Mouse (Mus musculus) macrophage (primary cell): ENCODE measurements around the gene Gm6763. TPM values are rescaled to one million over a fixed set of nuclear protein-coding genes. Genes with fewer than 3 reads are reported as not detected.
"Not testable (repeated sequence)": the region's sequence is repeated elsewhere in the genome, so short reads cannot be mapped to it uniquely, and the experiment has no call there.

ENCODE experiments used
- H3K27ac ChIP-seq: fragments of 350-480 bp; formaldehyde crosslinking; 2 replicates; pipeline ENCODE4 v1.9.0; 2021
- H3K36me3 ChIP-seq: fragments of 350-480 bp; formaldehyde crosslinking; 2 replicates; pipeline ENCODE4 v1.9.0; 2021; ENCODE audit errors: inconsistent target
- H3K4me3 ChIP-seq: fragments of 350-480 bp; formaldehyde crosslinking; 2 replicates; pipeline ENCODE4 v1.9.0; 2021; ENCODE audit errors: inconsistent target
- H3K79me2 ChIP-seq: fragments of 350-480 bp; formaldehyde crosslinking; 2 replicates; pipeline ENCODE4 v1.9.0; 2021; ENCODE audit errors: inconsistent target
- WGBS: methylation state at CpG from one replicate; pipeline ENCODE4 v1.1.7; 2026; ENCODE audit warnings: inconsistent platforms; ENCODE audit not compliant: missing documents; 5-methylcytosine and 5-hydroxymethylcytosine counted together
- polyA plus RNA-seq: library from polyadenylated mRNA; stranded (reverse); fragments of 250-400 nt; gene quantifications from 3 replicates; pipeline ENCODE4 v1.2.4, GENCODE M21; 2018; ENCODE audit warnings: inconsistent platforms
- total RNA-seq, 78 experiments: library from RNA; depleted of rRNA; stranded (reverse); fragments of 250-400 nt; gene quantifications; 1 replicate in 9 of 78; 2 replicates in 24 of 78; 3 replicates in 43 of 78; 4 replicates in 2 of 78; pipeline ENCODE4 v1.2.4; 2018; ENCODE audit warnings: inconsistent platforms in 56 of 78

Gene Gm6763
- total RNA-seq (2018; cell fraction: chromatin; rRNA removed): not detected
- not detected for total RNA-seq (2018; cell fraction: cytosol; rRNA removed)
- total RNA-seq (2018; cell fraction: nucleus; rRNA removed): not detected
- polyA plus RNA-seq: not detected in 3 replicates

DNA sequence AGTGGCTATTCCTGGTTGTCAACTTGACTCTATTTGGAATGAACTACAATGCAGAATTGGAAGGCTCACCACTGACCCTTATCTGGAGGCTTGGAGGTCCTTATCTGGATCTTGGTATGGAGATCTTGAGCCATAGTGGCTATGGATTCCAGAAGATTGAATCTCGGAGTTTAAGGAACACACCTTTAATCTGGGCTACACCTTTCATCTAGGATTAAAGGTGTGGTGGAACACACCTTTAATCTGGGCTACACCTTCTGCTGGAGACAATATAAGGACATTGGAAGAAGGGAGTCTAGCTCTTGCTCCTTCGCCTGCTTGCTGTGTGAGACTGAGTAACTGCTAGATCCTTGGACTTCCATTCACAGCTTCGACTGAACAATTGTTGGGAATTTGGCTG is at the start of gene Gm6763:
Gene Gm6763, plus strand, starts transcription at position 301 of the 400 bp plus-strand sequence.
- WGBS: no CpG with 5 or more reads among the region's 3 CpGs
- H3K27ac ChIP-seq, H3K79me2 ChIP-seq, H3K4me3 ChIP-seq, H3K36me3 ChIP-seq: not testable (repeated sequence)

DNA sequence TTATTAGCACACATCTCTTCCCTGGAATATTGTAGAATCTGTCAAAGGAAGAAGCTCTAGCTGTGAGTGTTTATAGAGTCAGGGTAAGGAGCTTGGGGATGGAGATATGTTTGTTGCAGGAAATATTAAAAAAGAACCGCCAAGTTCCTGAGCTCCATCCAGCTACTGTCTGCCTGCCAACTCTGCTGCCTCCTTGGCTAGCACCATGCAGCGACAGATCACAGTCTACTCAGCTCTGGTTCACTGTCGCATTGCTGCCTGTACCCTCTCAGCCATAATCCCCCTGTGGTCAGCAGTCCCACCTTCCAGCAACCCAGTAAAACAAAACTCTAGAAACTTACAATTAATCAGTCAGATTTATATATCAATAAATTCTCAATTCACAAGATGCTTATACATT is 41.3 kb upstream of the Gm6763 start:
- Histone ChIP-seq H3K4me3 (no peak overlapping the region), H3K27ac (no peak overlapping the region), H3K36me3 (no peaks in the 10 kb centered on the region), H3K79me2 (no peaks in the 10 kb centered on the region)
- 80% methylated on average over 3 of the region's 3 CpGs for WGBS

DNA sequence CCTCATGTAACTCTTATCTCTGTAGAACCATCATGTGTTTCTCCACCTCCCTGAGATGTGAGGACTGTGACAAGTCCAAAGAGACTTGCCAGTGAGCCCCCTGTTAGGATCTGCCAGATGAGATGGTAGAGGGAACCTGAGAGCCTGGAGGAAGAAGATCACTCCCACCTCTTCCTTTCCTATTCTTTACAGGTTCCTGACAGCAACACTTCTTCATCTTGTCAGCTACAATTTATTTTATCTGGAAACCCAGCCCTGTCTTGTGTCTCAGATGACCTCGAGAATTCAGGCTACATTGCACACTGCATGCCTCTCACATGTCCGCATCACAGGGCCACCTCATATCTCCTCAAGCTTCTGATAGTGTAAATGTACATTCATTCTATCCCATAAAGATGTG is 33.0 kb upstream of the Gm6763 start:
- Histone ChIP-seq H3K36me3 (no peaks in the 10 kb centered on the region), H3K79me2 (no peaks in the 10 kb centered on the region), H3K27ac (no peak overlapping the region), H3K4me3 (no peak overlapping the region)
- WGBS: 43% methylated on average over 2 of the region's 2 CpGs

DNA sequence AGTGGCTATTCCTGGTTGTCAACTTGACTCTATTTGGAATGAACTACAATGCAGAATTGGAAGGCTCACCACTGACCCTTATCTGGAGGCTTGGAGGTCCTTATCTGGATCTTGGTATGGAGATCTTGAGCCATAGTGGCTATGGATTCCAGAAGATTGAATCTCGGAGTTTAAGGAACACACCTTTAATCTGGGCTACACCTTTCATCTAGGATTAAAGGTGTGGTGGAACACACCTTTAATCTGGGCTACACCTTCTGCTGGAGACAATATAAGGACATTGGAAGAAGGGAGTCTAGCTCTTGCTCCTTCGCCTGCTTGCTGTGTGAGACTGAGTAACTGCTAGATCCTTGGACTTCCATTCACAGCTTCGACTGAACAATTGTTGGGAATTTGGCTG is 8.6 kb upstream of the Gm6763 start, which contains the start of gene Gm21293:
Gene Gm21293, plus strand, starts transcription at position 301 of the 400 bp plus-strand sequence.
- WGBS: no CpG with 5 or more reads among the region's 3 CpGs
- not testable (repeated sequence) for H3K27ac ChIP-seq, H3K79me2 ChIP-seq, H3K4me3 ChIP-seq, H3K36me3 ChIP-seq

DNA sequence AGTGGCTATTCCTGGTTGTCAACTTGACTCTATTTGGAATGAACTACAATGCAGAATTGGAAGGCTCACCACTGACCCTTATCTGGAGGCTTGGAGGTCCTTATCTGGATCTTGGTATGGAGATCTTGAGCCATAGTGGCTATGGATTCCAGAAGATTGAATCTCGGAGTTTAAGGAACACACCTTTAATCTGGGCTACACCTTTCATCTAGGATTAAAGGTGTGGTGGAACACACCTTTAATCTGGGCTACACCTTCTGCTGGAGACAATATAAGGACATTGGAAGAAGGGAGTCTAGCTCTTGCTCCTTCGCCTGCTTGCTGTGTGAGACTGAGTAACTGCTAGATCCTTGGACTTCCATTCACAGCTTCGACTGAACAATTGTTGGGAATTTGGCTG is 8.4 kb downstream of the Gm6763 start, which contains the start of gene Gm8764:
Gene Gm8764, plus strand, starts transcription at position 301 of the 400 bp plus-strand sequence.
- no CpG with 5 or more reads among the region's 3 CpGs for WGBS
- not testable (repeated sequence) for H3K36me3 ChIP-seq, H3K4me3 ChIP-seq, H3K27ac ChIP-seq, H3K79me2 ChIP-seq

DNA sequence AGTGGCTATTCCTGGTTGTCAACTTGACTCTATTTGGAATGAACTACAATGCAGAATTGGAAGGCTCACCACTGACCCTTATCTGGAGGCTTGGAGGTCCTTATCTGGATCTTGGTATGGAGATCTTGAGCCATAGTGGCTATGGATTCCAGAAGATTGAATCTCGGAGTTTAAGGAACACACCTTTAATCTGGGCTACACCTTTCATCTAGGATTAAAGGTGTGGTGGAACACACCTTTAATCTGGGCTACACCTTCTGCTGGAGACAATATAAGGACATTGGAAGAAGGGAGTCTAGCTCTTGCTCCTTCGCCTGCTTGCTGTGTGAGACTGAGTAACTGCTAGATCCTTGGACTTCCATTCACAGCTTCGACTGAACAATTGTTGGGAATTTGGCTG is 16.9 kb downstream of the Gm6763 start, which contains the start of gene Gm21304:
Gene Gm21304, plus strand, starts transcription at position 301 of the 400 bp plus-strand sequence.
- H3K79me2 ChIP-seq, H3K27ac ChIP-seq, H3K36me3 ChIP-seq, H3K4me3 ChIP-seq: not testable (repeated sequence)
- WGBS: no CpG with 5 or more reads among the region's 3 CpGs

DNA sequence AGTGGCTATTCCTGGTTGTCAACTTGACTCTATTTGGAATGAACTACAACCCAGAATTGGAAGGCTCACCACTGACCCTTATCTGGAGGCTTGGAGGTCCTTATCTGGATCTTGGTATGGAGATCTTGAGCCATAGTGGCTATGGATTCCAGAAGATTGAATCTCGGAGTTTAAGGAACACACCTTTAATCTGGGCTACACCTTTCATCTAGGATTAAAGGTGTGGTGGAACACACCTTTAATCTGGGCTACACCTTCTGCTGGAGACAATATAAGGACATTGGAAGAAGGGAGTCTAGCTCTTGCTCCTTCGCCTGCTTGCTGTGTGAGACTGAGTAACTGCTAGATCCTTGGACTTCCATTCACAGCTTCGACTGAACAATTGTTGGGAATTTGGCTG is 25.4 kb downstream of the Gm6763 start, which contains the start of gene Gm21312:
Gene Gm21312, plus strand, starts transcription at position 301 of the 400 bp plus-strand sequence.
- H3K4me3 ChIP-seq, H3K27ac ChIP-seq, H3K79me2 ChIP-seq, H3K36me3 ChIP-seq: not testable (repeated sequence)
- WGBS: no CpG with 5 or more reads among the region's 3 CpGs

DNA sequence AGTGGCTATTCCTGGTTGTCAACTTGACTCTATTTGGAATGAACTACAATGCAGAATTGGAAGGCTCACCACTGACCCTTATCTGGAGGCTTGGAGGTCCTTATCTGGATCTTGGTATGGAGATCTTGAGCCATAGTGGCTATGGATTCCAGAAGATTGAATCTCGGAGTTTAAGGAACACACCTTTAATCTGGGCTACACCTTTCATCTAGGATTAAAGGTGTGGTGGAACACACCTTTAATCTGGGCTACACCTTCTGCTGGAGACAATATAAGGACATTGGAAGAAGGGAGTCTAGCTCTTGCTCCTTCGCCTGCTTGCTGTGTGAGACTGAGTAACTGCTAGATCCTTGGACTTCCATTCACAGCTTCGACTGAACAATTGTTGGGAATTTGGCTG is 33.9 kb downstream of the Gm6763 start, which contains the start of gene Gm20765:
Gene Gm20765, plus strand, starts transcription at position 301 of the 400 bp plus-strand sequence.
- not testable (repeated sequence) for H3K4me3 ChIP-seq, H3K27ac ChIP-seq, H3K79me2 ChIP-seq, H3K36me3 ChIP-seq
- WGBS: no CpG with 5 or more reads among the region's 3 CpGs

DNA sequence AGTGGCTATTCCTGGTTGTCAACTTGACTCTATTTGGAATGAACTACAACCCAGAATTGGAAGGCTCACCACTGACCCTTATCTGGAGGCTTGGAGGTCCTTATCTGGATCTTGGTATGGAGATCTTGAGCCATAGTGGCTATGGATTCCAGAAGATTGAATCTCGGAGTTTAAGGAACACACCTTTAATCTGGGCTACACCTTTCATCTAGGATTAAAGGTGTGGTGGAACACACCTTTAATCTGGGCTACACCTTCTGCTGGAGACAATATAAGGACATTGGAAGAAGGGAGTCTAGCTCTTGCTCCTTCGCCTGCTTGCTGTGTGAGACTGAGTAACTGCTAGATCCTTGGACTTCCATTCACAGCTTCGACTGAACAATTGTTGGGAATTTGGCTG is 42.4 kb downstream of the Gm6763 start, which contains the start of gene Gm4340:
Gene Gm4340, plus strand, starts transcription at position 301 of the 400 bp plus-strand sequence.
- not testable (repeated sequence) for H3K27ac ChIP-seq, H3K4me3 ChIP-seq, H3K79me2 ChIP-seq, H3K36me3 ChIP-seq
- no CpG with 5 or more reads among the region's 3 CpGs for WGBS

Other genes with a start within 250 kb of the Gm6763 start
- gene Gm21293, start 8.5 kb upstream of the Gm6763 start, polyA plus RNA-seq: not detected in 3 replicates
- gene Gm8764, start 8.5 kb downstream of the Gm6763 start, polyA plus RNA-seq: not detected in 3 replicates
- not detected in 3 replicates for gene Gm21304, start 17.0 kb downstream of the Gm6763 start, polyA plus RNA-seq
- gene Gm21312, start 25.5 kb downstream of the Gm6763 start, polyA plus RNA-seq: not detected in 3 replicates
- gene Gm20765, start 34.0 kb downstream of the Gm6763 start, polyA plus RNA-seq: not detected in 3 replicates
- gene Gm4340, start 42.5 kb downstream of the Gm6763 start, polyA plus RNA-seq: not detected in 3 replicates